Mouse (Mus musculus): ENCODE results near the gene Zmat1. TPM values are rescaled to one million over a fixed set of nuclear protein-coding genes. Genes with fewer than 3 reads are reported as not detected.

Gene Zmat1
- total and polyA plus RNA-seq, 2 experiments from 2014 or later: 2.0 to 9.5 TPM

DNA sequence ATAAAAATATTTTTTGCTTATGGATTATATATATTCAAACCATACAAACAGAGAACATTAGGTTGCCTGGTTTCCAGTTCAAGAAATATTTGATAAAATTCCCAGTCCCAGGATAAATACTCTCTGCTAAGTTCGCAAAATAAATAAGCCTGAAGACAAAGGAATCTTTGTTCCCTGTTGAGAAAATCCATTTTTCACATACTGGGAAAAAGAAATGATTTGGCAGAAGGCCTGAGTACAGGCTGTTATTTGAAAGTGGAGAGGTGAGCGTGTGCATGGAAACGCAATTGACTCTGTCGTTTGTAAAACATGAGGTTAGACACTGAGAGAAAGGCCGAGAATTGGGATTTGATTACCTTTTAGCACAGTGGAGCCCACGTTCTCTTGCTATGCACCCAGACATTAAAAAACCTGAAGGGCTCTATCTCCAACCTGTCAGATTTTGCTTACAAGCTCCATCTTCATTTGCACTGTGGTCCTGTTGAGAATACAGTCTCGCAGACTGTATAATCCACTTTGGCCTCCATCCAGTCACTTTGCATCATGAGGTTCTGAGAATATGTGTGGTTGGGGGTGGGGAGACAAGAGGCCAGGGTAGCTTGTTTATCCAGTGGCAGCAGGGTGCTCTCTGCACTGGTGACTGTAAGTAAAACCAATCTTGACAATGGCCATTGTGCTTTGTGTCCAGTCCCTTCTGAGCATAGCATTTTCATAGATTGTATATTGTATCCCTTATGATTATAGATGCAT is 85.2 kb downstream of the Zmat1 start:
- Histone ChIP-seq H3K9me3 (ENCODE audit: low read length) (no peaks in the 10 kb centered on the region), H3K9ac (replicated peaks; ENCODE audit: low read length, poor library complexity, severe bottlenecking) (no peak overlapping the region), H3K4me3 (ENCODE audit: low read depth, low read length) (no peak overlapping the region), H3K4me2 (ENCODE audit: low read depth, low read length, poor library complexity, severe bottlenecking) (no peak overlapping the region), H3K4me1 (ENCODE audit: insufficient read depth, low read length) (no peaks in the 10 kb centered on the region), H3K27me3 (ENCODE audit: insufficient read depth, low read length) (no peaks in the 10 kb centered on the region), H3K27ac (ENCODE audit: low read depth, low read length) (no peak overlapping the region), H3K36me3 (ENCODE audit: insufficient read depth, low read length) (no peaks in the 10 kb centered on the region)
- 44% methylated on average over 7 of the region's 7 CpGs for WGBS
- DNase-seq (ENCODE audit: low spot score) (peak; percentile 63), ATAC-seq (ENCODE audit: low FRiP score) (no peak)
- no peak for TF ChIP-seq CTCF (IDR thresholded peaks at IDR 0.05)

Other genes with a start within 250 kb of the Zmat1 start
- 114 and 129 TPM in 2 replicates for gene Armcx2, start 200.0 kb downstream of the Zmat1 start, total RNA-seq (2014; rRNA removed)
- 85.4 and 88.1 TPM in 2 replicates for gene Armcx2, start 200.0 kb downstream of the Zmat1 start, polyA plus RNA-seq (2015; fragmentation: Nextera tagmentation; extraction: Ambion mirVana)
- gene Nxf2, start 44.5 kb downstream of the Zmat1 start, total RNA-seq (2014; rRNA removed): 0.11 TPM in 1 of 2 replicates, not detected in the other
- 0.19 and 0.43 TPM in 2 replicates for gene Nxf2, start 44.5 kb downstream of the Zmat1 start, polyA plus RNA-seq (2015; fragmentation: Nextera tagmentation; extraction: Ambion mirVana)
- gene Gm15023, start 168.4 kb upstream of the Zmat1 start, total RNA-seq (2014; rRNA removed): 0.19 TPM in 1 of 2 replicates, not detected in the other
- not detected in 2 replicates for gene Gm15023, start 168.4 kb upstream of the Zmat1 start, polyA plus RNA-seq (2015; fragmentation: Nextera tagmentation; extraction: Ambion mirVana)
- gene Tceal6, start 201.5 kb upstream of the Zmat1 start, total RNA-seq (2014; rRNA removed): 14.5 and 15.3 TPM in 2 replicates
- 51.9 and 59.2 TPM in 2 replicates for gene Tceal6, start 201.5 kb upstream of the Zmat1 start, polyA plus RNA-seq (2015; fragmentation: Nextera tagmentation; extraction: Ambion mirVana)